Mouse (Mus musculus): ENCODE results near the gene Gorab.

Gorab gene

GRCm38 (mm10) chr1:163357733-163358132 is 45.7 kb downstream of the Gorab start:
- DNase-seq (ENCODE audit: low read depth, low spot score): no peak

- no peak for DNase-seq (ENCODE audit: low read depth, low spot score)
Observed at GRCm38 (mm10) chr1:163356167-163356566, 47.3 kb downstream of the Gorab start.

- DNase-seq (ENCODE audit: low read depth, low spot score): no peak
Observed at GRCm38 (mm10) chr1:163355626-163356156, 47.8 kb downstream of the Gorab start.

GRCm38 (mm10) chr1:163350988-163351387 is 52.5 kb downstream of the Gorab start:
- DNase-seq (ENCODE audit: low read depth, low spot score): no peak

GRCm38 (mm10) chr1:163345541-163345940 is 57.9 kb downstream of the Gorab start:
- no peak for DNase-seq (ENCODE audit: low read depth, low spot score)

- DNase-seq (ENCODE audit: low read depth, low spot score): no peak
Observed at GRCm38 (mm10) chr1:163344931-163345330, 58.5 kb downstream of the Gorab start.

GRCm38 (mm10) chr1:163339219-163339561 is 64.3 kb downstream of the Gorab start:
- no peak for DNase-seq (ENCODE audit: low read depth, low spot score)

- DNase-seq (ENCODE audit: low read depth, low spot score): no peak
Observed at GRCm38 (mm10) chr1:163338525-163339218, 64.8 kb downstream of the Gorab start.

GRCm38 (mm10) chr1:163337821-163338220 is 65.6 kb downstream of the Gorab start:
- no peak for DNase-seq (ENCODE audit: low read depth, low spot score)
